Mouse (Mus musculus): ENCODE results near the gene Zhx3. TPM values are rescaled to one million over a fixed set of nuclear protein-coding genes. Genes with fewer than 3 reads are reported as not detected.

Zhx3 gene
- total and polyA plus RNA-seq, 2 experiments from 2014 or later: 18.9 to 53.0 TPM

GRCm38 (mm10) chr2:160768097-160768695, 104.6 kb downstream of the Zhx3 start:
- no peak for TF ChIP-seq CTCF (IDR thresholded peaks at IDR 0.05; ENCODE audit: low read depth)
- Histone ChIP-seq H3K4me3 (ENCODE audit: low read length) (no peak overlapping the region), H3K27ac (peak overlapping the region; percentile 41; the same call in 1 of the 2 replicates), H3K9me3 (ENCODE audit: low read length) (no peaks in the 10 kb centered on the region), H3K9ac (replicated peaks; ENCODE audit: low read length) (no peak overlapping the region), H3K4me2 (ENCODE audit: low read depth, low read length) (no peak overlapping the region), H3K4me1 (ENCODE audit: insufficient read depth, low read length) (no peaks in the 10 kb centered on the region), H3K27me3 (ENCODE audit: insufficient read depth, low read length) (no peaks in the 10 kb centered on the region), H3K36me3 (ENCODE audit: insufficient read depth, low read length) (peaks cover 17% of the 10 kb centered on the region; the same call in 1 of the 2 replicates)
- DNase-seq (ENCODE audit: low spot score) (no peak), ATAC-seq (no peak)
- 71% methylated on average over 4 of the region's 4 CpGs for WGBS

DNA sequence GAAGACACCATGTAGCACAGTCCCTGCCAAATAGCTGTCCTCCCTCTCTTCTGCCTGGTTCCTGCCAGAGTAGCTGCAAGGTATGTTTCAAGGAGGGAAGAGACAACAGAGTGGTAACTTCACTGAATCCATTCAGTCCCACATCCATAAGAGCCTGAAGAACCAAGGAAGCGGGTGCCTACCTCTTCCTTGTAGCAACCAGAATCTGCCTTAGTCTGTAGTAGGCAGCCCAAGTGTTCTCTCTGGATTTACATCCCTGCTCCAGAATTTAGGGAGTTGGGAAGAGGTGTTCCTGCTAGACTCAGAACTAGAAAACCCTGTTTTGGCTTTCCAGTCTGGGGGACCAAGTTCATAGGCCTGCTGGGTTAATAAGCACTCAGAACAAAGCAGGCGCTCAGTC, 105.6 kb downstream of the Zhx3 start:
- ATAC-seq (no peak), DNase-seq (ENCODE audit: low spot score) (no peak)
- H3K4me3 ChIP-seq (ENCODE audit: low read length): no peak overlapping the region
- peaks cover 24% of the 10 kb centered on the region for H3K36me3 ChIP-seq (ENCODE audit: insufficient read depth, low read length)
- peak overlapping the region; percentile 42; the same call in 1 of the 2 replicates for H3K27ac ChIP-seq
- no peak for TF ChIP-seq CTCF (IDR thresholded peaks at IDR 0.05; ENCODE audit: low read depth)
- no peaks in the 10 kb centered on the region for H3K27me3 ChIP-seq (ENCODE audit: insufficient read depth, low read length)
- H3K9ac ChIP-seq (replicated peaks; ENCODE audit: low read length): no peak overlapping the region
- no peak overlapping the region for H3K4me2 ChIP-seq (ENCODE audit: low read depth, low read length)
- no peaks in the 10 kb centered on the region for H3K4me1 ChIP-seq (ENCODE audit: insufficient read depth, low read length)
- no peaks in the 10 kb centered on the region for H3K9me3 ChIP-seq (ENCODE audit: low read length)
- WGBS: 89% methylated on average over 2 of the region's 2 CpGs

- peak overlapping the region; percentile 42; the same call in 1 of the 2 replicates for H3K27ac ChIP-seq
- no peak for TF ChIP-seq CTCF (IDR thresholded peaks at IDR 0.05; ENCODE audit: low read depth)
- no peaks in the 10 kb centered on the region for H3K27me3 ChIP-seq (ENCODE audit: insufficient read depth, low read length)
- WGBS: 48% methylated on average over 5 of the region's 5 CpGs
- ATAC-seq (no peak), DNase-seq (ENCODE audit: low spot score) (peak; percentile 22)
- H3K4me2 ChIP-seq (ENCODE audit: low read depth, low read length): no peak overlapping the region
- H3K36me3 ChIP-seq (ENCODE audit: insufficient read depth, low read length): peaks cover 32% of the 10 kb centered on the region
- H3K4me1 ChIP-seq (ENCODE audit: insufficient read depth, low read length): no peaks in the 10 kb centered on the region
- no peak overlapping the region for H3K4me3 ChIP-seq (ENCODE audit: low read length)
- no peaks in the 10 kb centered on the region for H3K9me3 ChIP-seq (ENCODE audit: low read length)
- no peak overlapping the region for H3K9ac ChIP-seq (replicated peaks; ENCODE audit: low read length)
These were observed 106.4 kb downstream of the Zhx3 start for GRCm38 (mm10) chr2:160766371-160766771.

DNA sequence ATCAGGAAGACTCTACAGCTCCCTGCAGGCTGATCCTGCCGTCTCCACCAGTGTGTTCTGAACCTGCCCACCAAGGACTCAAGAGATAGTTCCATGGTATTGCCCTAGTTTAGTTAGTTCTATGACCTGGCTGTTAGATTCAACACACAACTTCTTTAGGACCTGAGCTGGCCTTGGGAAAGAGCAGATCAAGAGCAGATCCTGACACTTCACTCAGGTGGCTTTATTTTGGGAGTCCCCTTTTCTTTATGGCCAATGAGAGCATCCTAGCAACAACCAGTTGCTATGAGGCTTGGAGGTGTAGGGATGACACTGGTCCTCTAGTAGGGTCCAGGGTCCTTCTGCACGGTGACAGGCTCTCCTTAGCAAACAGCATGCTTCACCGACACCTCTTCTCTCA, 107.7 kb downstream of the Zhx3 start:
- H3K27me3 ChIP-seq (ENCODE audit: insufficient read depth, low read length): no peaks in the 10 kb centered on the region
- no peak overlapping the region for H3K27ac ChIP-seq
- no peak overlapping the region for H3K9ac ChIP-seq (replicated peaks; ENCODE audit: low read length)
- H3K4me2 ChIP-seq (ENCODE audit: low read depth, low read length): no peak overlapping the region
- peaks cover 40% of the 10 kb centered on the region for H3K36me3 ChIP-seq (ENCODE audit: insufficient read depth, low read length)
- H3K4me1 ChIP-seq (ENCODE audit: insufficient read depth, low read length): no peaks in the 10 kb centered on the region
- no peak for ATAC-seq
- no peak overlapping the region for H3K4me3 ChIP-seq (ENCODE audit: low read length)
- no peak for TF ChIP-seq CTCF (IDR thresholded peaks at IDR 0.05; ENCODE audit: low read depth)
- no peaks in the 10 kb centered on the region for H3K9me3 ChIP-seq (ENCODE audit: low read length)
- 71% methylated on average over 3 of the region's 3 CpGs for WGBS
- no peak for DNase-seq (ENCODE audit: low spot score)

- no peak overlapping the region for H3K4me3 ChIP-seq (ENCODE audit: low read length)
- no peak overlapping the region for H3K9ac ChIP-seq (replicated peaks; ENCODE audit: low read length)
- no peak for TF ChIP-seq CTCF (IDR thresholded peaks at IDR 0.05; ENCODE audit: low read depth)
- no peak for DNase-seq (ENCODE audit: low spot score)
- H3K36me3 ChIP-seq (ENCODE audit: insufficient read depth, low read length): peaks cover 46% of the 10 kb centered on the region
- WGBS: 90% methylated on average over 2 of the region's 2 CpGs
- H3K4me1 ChIP-seq (ENCODE audit: insufficient read depth, low read length): no peaks in the 10 kb centered on the region
- no peaks in the 10 kb centered on the region for H3K27me3 ChIP-seq (ENCODE audit: insufficient read depth, low read length)
- no peak for ATAC-seq
- no peaks in the 10 kb centered on the region for H3K9me3 ChIP-seq (ENCODE audit: low read length)
- H3K4me2 ChIP-seq (ENCODE audit: low read depth, low read length): no peak overlapping the region
- no peak overlapping the region for H3K27ac ChIP-seq
These were observed 108.4 kb downstream of the Zhx3 start for GRCm38 (mm10) chr2:160764386-160764785.

GRCm38 (mm10) chr2:160763816-160764215, 109.0 kb downstream of the Zhx3 start:
- no peak overlapping the region for H3K9ac ChIP-seq (replicated peaks; ENCODE audit: low read length)
- H3K4me3 ChIP-seq (ENCODE audit: low read length): no peak overlapping the region
- DNase-seq (ENCODE audit: low spot score): no peak
- H3K27ac ChIP-seq: no peak overlapping the region
- no peak for ATAC-seq
- no peak for TF ChIP-seq CTCF (IDR thresholded peaks at IDR 0.05; ENCODE audit: low read depth)
- 92% methylated on average over 3 of the region's 3 CpGs for WGBS
- peaks cover 51% of the 10 kb centered on the region for H3K36me3 ChIP-seq (ENCODE audit: insufficient read depth, low read length)
- H3K4me1 ChIP-seq (ENCODE audit: insufficient read depth, low read length): no peaks in the 10 kb centered on the region
- H3K27me3 ChIP-seq (ENCODE audit: insufficient read depth, low read length): no peaks in the 10 kb centered on the region
- H3K9me3 ChIP-seq (ENCODE audit: low read length): no peaks in the 10 kb centered on the region
- H3K4me2 ChIP-seq (ENCODE audit: low read depth, low read length): no peak overlapping the region

GRCm38 (mm10) chr2:160760433-160761184, 112.2 kb downstream of the Zhx3 start:
- Histone ChIP-seq H3K4me1 (ENCODE audit: insufficient read depth, low read length) (no peaks in the 10 kb centered on the region), H3K4me2 (ENCODE audit: low read depth, low read length) (no peak overlapping the region), H3K4me3 (ENCODE audit: low read length) (no peak overlapping the region), H3K27me3 (ENCODE audit: insufficient read depth, low read length) (no peaks in the 10 kb centered on the region), H3K27ac (no peak overlapping the region), H3K9ac (replicated peaks; ENCODE audit: low read length) (no peak overlapping the region), H3K36me3 (ENCODE audit: insufficient read depth, low read length) (peaks cover 80% of the 10 kb centered on the region), H3K9me3 (ENCODE audit: low read length) (no peaks in the 10 kb centered on the region)
- WGBS: 79% methylated on average over 9 of the region's 9 CpGs
- TF ChIP-seq CTCF (IDR thresholded peaks at IDR 0.05; ENCODE audit: low read depth): peak; percentile 70
- DNase-seq (ENCODE audit: low spot score) (peak; percentile 46), ATAC-seq (no peak)
